Mouse (Mus musculus) T-helper 17 cell (primary cell): ENCODE measurements around the gene Capn15.

Source experiments
- in situ Hi-C, 2 experiments: fragments of 300-600 bp; cut with MboI, MseI; formaldehyde crosslinking; loops; 1 replicate in 1 of 2; 2 replicates in 1 of 2; pipeline ENCODE4 v1.15.1; 2025; ENCODE audit warnings: high pct_unique_total_duplicates in 2 of 2

Capn15 gene

DNA sequence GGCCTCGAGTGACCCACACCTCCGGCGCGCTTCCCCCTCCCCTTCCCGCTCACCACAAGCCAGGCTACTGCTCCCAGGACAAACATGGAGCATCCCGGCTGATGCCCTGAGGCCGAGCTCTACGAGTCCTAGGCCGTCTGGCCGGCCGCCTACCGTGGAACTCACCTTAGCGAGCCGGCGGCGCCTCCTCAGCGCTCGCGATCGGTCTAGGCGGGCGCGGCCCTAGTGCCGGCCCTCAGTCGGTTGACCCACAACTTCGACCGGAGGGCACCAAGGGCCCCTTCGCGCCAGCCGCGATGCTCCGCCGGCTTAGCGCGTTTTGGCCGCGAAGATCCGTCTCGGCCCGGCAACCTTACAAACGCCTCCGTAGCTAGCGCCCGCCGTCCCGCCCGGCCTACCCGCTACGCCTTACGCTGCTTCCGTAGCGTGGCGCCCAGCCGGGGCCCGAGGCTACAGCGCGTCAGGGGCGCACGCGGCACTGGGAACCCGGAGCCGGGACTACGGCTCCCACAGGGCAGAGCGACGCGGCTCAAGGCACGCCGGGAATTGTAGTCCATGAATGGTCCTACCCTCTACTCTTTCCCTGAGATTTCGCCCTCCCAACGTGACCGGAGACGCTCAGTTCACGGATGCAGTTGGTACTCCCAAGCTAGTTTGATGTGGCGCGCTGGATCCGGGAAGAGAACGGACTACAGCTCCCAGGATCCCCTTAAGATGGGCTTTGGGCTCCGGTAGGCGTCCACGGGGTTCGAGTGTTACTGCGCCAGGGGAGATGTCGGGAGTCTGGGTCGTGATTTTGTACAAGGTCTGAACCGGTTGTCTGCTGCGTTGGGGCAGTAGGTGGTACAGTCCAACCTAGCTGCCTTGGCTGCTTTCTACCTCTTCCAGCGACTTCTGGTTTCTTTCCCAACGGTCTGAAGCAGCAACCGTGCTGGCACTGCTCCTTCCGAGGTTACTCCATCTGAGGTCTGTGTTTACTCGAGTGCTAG lies at the start of gene Capn15:
Gene Capn15 (minus strand): TSS at position 491 of the 989 bp plus-strand sequence.
- in situ Hi-C loops: no loop called here

DNA sequence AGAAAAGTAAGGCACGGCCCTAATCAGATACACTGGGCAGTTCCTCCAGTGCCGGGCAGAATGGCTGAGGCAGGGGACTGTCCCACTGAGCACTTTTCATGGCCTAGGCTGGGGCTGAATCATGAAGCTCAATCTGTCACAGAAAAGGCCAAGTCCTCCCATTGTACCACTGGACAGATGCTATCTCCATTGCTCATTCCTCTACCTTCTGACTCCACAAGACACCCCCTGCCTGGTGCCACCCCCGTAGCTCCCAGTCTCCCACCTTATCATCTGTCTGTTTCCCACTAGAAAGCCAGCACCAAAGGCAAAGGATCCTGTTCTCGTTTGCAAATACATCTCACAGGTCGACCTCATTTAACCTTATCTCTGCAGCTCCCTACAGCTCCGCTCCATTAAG lies 46.4 kb upstream of the Capn15 start:
- in situ Hi-C loops: no loop called here

- in situ Hi-C loops: no loop called here
Measured at GRCm38 (mm10) chr17:26031583-26031982, 46.0 kb upstream of the Capn15 start.

DNA sequence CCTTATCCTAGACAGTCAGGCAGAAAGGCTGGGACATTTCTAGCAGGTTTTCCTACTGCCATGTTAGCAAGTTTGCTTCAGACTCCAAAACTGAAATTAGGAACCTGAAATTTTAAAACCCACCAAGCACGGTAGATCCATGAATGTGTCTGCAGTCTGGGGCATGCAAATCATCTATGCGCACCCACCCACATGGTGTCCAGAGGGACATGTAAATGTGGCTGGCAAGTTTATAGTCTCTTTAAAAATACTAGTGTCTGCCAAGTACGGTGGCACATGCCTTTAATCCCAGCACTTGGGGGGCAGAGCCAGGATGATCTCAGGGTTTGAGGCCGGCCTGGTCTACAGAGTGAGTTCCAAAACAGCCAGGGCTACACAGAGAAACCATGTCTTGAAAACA lies 42.7 kb upstream of the Capn15 start:
- in situ Hi-C loops: no loop called here

GRCm38 (mm10) chr17:26024674-26025073 lies 39.1 kb upstream of the Capn15 start:
- in situ Hi-C loops: no loop called here

- in situ Hi-C loops: no loop called here
Measured at GRCm38 (mm10) chr17:26023966-26024365, 38.4 kb upstream of the Capn15 start.

DNA sequence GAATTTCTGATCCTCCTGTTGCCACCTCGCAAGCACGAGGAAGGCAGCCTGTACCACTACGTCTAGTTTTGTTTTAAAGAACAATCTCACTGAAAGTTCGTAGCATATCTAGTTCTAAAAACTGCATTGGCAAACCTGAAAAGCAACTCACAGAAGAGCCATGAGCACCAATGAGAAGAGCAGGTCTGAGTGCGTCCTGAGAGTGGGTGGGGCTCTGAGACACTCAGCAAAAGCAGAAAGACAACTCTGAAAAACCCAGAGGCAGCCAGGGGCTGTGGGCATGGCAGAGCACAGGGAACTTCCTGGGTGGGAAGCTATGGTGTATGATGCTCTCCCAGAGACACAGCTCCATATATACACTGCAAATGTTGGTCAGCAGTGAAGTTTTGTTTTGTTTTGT lies 37.6 kb upstream of the Capn15 start:
- in situ Hi-C loops: no loop called here

GRCm38 (mm10) chr17:26021728-26022341 lies 36.2 kb upstream of the Capn15 start:
- in situ Hi-C loops: no loop called here

- in situ Hi-C loops: no loop called here
Measured at GRCm38 (mm10) chr17:26020848-26021347, 35.3 kb upstream of the Capn15 start.

DNA sequence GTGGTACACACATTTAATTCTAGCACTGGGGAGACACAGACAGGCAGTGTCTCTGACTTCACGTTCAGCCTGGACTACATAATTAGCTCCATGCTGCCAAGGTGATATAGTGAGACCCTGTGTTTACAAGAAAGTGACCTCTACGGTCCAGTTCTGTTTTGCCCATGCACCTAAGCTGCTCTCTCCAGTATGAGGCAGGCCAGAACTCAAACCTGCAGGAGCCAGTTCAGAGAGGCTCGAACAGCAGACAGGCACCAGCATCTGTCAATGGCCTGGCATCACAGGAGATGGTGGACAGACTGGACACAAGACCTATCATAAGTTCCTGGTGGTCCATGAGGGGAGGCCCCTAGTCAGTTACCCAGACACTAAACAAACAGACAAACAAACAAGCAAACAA lies 32.8 kb upstream of the Capn15 start:
- in situ Hi-C loops: loop anchor here in 1 of 2 experiments (10.0 kb wide), 1 partner anchor 124 kb away; no protein-coding TSS in a partner anchor

DNA sequence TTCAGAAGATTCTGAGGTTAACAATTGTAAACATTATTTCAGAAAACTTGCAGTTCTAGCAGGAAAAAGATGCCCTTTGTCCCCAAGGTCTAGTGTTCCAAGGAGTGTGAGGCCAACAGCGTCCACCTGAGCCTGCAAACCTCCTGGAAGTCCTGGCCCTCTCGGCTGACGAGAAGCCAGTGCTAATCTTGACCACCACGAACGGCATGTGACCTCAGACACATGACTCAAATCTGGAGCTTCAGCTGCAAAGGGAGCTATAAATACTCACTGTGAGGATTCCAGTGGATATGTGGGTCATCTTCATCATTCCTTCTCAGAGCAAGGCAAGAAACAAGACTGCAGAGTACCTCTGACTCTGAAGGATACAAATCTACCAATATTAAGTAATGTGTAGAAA lies 32.4 kb upstream of the Capn15 start:
- in situ Hi-C loops: loop anchor here in 1 of 2 experiments (10.0 kb wide), 1 partner anchor 123 kb away; no protein-coding TSS in a partner anchor

DNA sequence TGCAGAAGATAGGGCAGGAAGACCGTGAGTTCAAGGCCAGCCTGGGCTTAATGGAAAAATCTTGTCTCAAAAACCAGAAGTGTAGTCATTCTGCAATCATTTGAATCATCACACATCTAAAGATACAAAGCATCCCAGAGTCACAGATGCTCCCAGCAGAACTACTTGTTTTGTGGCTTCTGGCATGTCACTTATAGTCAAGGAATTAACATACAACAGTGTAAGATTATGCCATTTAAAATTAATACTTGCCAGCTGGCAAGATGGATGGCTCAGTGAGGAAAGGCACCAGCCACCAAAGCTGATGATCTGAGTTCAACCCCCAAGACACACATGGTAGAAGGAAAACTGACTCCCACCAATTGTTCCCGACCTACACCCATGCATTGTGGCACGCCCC lies 31.4 kb upstream of the Capn15 start:
- in situ Hi-C loops: loop anchor here in 1 of 2 experiments (10.0 kb wide), 1 partner anchor 122 kb away; no protein-coding TSS in a partner anchor

DNA sequence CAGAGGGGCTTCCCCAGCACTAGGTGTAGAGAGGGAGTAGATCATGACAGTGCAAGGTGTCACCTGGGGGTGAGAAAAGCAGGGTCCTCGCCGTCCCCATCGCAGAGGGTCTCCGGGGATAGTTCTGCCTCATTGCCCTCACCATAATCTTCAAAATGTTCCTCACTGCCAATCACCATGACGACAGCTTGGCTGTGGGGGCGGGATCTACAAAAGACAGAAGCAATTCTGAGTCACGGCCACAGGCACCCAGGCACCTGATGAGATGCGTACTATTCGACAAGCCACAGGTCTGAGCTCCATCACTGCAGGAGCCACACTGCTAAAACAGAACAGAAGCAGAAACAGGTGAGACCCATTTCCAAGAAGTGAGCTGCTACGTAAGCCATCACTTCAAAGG lies 28.1 kb upstream of the Capn15 start:
- in situ Hi-C loops: loop anchor here (5.0 to 10.0 kb wide), 2 partner anchors 116 to 119 kb away; no protein-coding TSS in a partner anchor

- in situ Hi-C loops: loop anchor here (5.0 to 10.0 kb wide), 2 partner anchors 115 to 117 kb away; no protein-coding TSS in a partner anchor
Measured at GRCm38 (mm10) chr17:26011841-26012460, 26.4 kb upstream of the Capn15 start.

GRCm38 (mm10) chr17:26009540-26009939 lies 23.9 kb upstream of the Capn15 start:
- in situ Hi-C loops: no loop called here

- in situ Hi-C loops: no loop called here
Measured at GRCm38 (mm10) chr17:26008787-26009186, 23.2 kb upstream of the Capn15 start.

DNA sequence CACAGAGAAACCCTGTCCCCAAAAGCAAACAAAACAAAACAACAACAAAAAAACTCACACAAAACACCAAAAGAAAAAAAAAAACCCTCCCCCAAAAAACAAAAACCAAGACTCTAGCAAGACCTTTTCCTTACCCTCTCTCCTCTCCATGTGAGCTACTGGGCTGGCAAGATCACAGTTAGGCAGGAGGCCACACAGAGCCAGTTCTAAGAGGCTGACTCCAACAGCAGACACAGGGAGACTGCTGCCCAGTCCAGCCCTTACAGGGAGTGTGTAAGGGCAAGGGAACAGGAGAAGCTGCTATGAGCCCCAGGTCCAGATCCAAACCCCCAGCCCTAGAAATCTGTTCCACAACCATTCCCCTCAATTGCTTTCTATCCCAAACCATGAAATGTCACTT lies 22.7 kb upstream of the Capn15 start:
- in situ Hi-C loops: no loop called here

DNA sequence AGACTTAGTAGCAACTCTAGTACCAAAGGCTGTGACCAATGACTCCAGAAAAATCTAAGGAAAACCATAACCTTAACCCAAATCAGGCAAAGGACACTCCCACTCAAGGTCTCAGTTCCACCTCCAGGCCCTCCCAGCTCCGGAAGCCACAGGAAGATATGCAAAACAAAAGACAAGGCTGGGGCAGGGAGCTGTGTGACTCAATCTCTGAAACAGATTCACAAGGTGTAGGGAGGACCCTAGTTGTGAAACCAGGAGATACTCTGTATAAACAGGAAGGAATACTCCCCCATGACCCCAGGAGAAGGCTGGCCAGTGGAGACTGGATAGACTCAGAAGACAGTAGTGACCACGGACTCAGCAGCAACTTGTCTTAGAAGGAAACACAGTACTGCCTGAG lies 22.1 kb upstream of the Capn15 start:
- in situ Hi-C loops: no loop called here

GRCm38 (mm10) chr17:26005731-26006450 lies 20.3 kb upstream of the Capn15 start:
- in situ Hi-C loops: no loop called here

DNA sequence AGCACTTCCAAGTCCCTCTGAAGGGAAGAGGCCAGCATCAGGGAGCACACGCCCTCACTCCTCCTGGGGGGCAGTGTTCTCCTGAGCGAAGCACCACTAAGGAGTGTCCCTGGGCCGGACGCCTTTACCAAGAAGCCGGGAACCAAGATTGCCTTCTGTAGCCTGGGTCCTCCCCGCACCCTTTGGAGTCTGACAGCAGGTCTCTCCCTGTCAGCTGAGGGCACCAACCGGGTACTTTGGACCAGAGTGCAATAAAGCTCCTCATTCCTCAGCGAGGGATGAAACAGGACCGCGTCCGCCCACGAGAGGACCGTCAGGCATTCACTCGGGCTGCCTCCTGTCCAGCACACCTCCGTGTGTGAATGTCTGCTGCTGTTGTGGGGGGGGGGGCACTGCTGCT lies 19.1 kb upstream of the Capn15 start:
- in situ Hi-C loops: no loop called here

GRCm38 (mm10) chr17:26003864-26004263 lies 18.3 kb upstream of the Capn15 start:
- in situ Hi-C loops: no loop called here
